Mouse (Mus musculus) retina, postnatal 1 day (tissue): ENCODE results near the gene Ccdc92b.
"Not testable (repeated sequence)": the region's sequence is repeated elsewhere in the genome, so short reads cannot be mapped to it uniquely, and the experiment has no call there.

ENCODE experiments used
- DNase-seq: peaks from one replicate; pipeline ENCODE4 v3.0.0-alpha.2; 2012

Ccdc92b gene

GRCm38 (mm10) chr11:74619201-74619955 lies at the start of gene Ccdc92b:
Ccdc92b (plus strand) TSS chr11:74619605.
- peak; percentile 87 for DNase-seq

GRCm38 (mm10) chr11:74569735-74570134 lies 49.7 kb upstream of the Ccdc92b start:
- DNase-seq, result no peak

GRCm38 (mm10) chr11:74572459-74573061 lies 46.8 kb upstream of the Ccdc92b start:
- no peak for DNase-seq

- no peak for DNase-seq
Measured at GRCm38 (mm10) chr11:74574768-74575434, 44.5 kb upstream of the Ccdc92b start.

- DNase-seq, result peak; percentile 51
Measured at GRCm38 (mm10) chr11:74575940-74576339, 43.5 kb upstream of the Ccdc92b start.

- DNase-seq, result no peak
Measured at GRCm38 (mm10) chr11:74577068-74577467, 42.3 kb upstream of the Ccdc92b start.

GRCm38 (mm10) chr11:74581333-74581732 lies 38.1 kb upstream of the Ccdc92b start:
- not testable (repeated sequence) for DNase-seq

GRCm38 (mm10) chr11:74582464-74582863 lies 36.9 kb upstream of the Ccdc92b start:
- DNase-seq, result no peak

GRCm38 (mm10) chr11:74583824-74584349 lies 35.5 kb upstream of the Ccdc92b start:
- no peak for DNase-seq

GRCm38 (mm10) chr11:74584946-74585723 lies 34.3 kb upstream of the Ccdc92b start:
- DNase-seq, result no peak

GRCm38 (mm10) chr11:74586401-74586800 lies 33.0 kb upstream of the Ccdc92b start:
- DNase-seq, result no peak

GRCm38 (mm10) chr11:74589401-74590238 lies 29.8 kb upstream of the Ccdc92b start:
- peak; percentile 56 for DNase-seq

GRCm38 (mm10) chr11:74590239-74590596 lies 29.2 kb upstream of the Ccdc92b start:
- no peak for DNase-seq

- DNase-seq, result no peak
Measured at GRCm38 (mm10) chr11:74590691-74591090, 28.7 kb upstream of the Ccdc92b start.

- DNase-seq, result no peak
Measured at GRCm38 (mm10) chr11:74592246-74592645, 27.2 kb upstream of the Ccdc92b start.

GRCm38 (mm10) chr11:74597283-74597989 lies 22.0 kb upstream of the Ccdc92b start:
- no peak for DNase-seq

GRCm38 (mm10) chr11:74597990-74598337 lies 21.4 kb upstream of the Ccdc92b start:
- no peak for DNase-seq

- no peak for DNase-seq
Measured at GRCm38 (mm10) chr11:74602286-74602685, 17.1 kb upstream of the Ccdc92b start.

- no peak for DNase-seq
Measured at GRCm38 (mm10) chr11:74610068-74610467, 9.3 kb upstream of the Ccdc92b start.

GRCm38 (mm10) chr11:74610545-74611176 lies 8.7 kb upstream of the Ccdc92b start, which contains the start of gene Rap1gap2:
Rap1gap2 (minus strand) TSS chr11:74610915.
- peak; percentile 45 for DNase-seq

- no peak for DNase-seq
Measured at GRCm38 (mm10) chr11:74611437-74611836, 8.0 kb upstream of the Ccdc92b start.
